Mouse (Mus musculus): ENCODE measurements around the gene Muc20. TPM values are rescaled to one million over a fixed set of nuclear protein-coding genes. Genes with fewer than 3 reads are reported as not detected.

Muc20 gene
- 0.16 TPM in 1 of 2 replicates, not detected in the other for total RNA-seq (2023)

GRCm38 (mm10) chr16:32797426-32797689, at the start of gene Muc20:
TSS of gene Muc20 (minus strand) at chr16:32797435.

DNA sequence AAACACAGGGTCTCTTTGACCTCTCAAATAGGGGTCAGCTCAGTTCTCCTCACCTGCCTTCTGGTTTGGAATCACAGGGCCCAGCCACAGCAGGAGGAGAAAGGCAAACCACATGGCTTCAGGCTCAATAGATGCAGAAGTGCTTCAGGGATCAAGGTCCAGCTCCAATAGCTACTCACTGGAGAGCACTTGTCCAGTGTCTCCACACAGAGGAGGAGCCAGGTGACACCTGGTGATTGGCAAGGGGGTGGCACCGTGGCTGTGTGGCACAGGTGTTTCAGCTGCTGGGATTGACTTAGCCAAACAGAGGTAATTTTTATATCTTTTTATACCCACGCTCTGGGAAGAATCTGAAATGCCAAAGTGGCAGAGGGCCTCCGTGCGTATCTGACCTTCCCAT, 13.1 kb upstream of the Muc20 start, which contains the start of gene Smbd1:
TSS of gene Smbd1 (minus strand) at position 157 of the 400 bp plus-strand sequence.

DNA sequence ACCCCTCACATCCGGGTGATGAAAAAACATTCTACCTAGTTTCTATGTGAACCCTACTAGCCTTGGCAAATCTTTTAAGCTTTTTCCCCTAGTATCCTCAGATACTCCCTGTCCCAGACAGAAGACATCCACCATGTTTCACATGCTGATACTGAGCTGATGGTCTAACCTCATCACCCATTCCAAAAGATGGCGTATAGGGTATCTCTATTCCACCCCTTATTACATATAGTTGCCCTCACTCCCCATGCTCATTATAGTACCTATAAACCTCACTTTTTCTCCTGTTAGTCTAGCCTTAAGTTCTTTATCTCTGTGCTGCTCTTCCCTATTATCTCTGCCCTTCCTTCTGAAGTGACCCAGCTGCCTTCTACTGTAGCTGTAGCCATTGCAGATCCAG, 61.6 kb downstream of the Muc20 start, which contains the start of gene Muc4:
TSS of gene Muc4 (plus strand) at position 301 of the 400 bp plus-strand sequence.

Other genes with a start within 250 kb of the Muc20 start
- gene Tfrc, start 188.5 kb downstream of the Muc20 start, total RNA-seq (2023) = 25.6 and 28.7 TPM in 2 replicates
- gene Tnk2, start 153.6 kb downstream of the Muc20 start, total RNA-seq (2023) = 22.0 and 34.0 TPM in 2 replicates
- gene Muc4, start 61.5 kb downstream of the Muc20 start, total RNA-seq (2023) = not detected in 2 replicates
- gene Smbd1, start 13.0 kb upstream of the Muc20 start, total RNA-seq (2023) = not detected in 2 replicates
- 20.2 and 21.5 TPM in 2 replicates for gene Fyttd1, start 80.1 kb upstream of the Muc20 start, total RNA-seq (2023)
- 11.5 and 15.4 TPM in 2 replicates for gene Rubcn, start 80.3 kb upstream of the Muc20 start, total RNA-seq (2023)
- 39.4 and 54.5 TPM in 2 replicates for gene Lrch3, start 116.7 kb upstream of the Muc20 start, total RNA-seq (2023)

Measured in neutrophil, adult 65 days (primary cell).